Mouse (Mus musculus): ENCODE measurements at regions not wholly inside any gene's neighbourhood (a gene's known extent, or its start where the extent isn't known, plus 50 kb on each side); places are given as distances from the start of the nearest gene placed in this dataset.
"Not testable (repeated sequence)": the region's sequence is repeated elsewhere in the genome, so short reads cannot be mapped to it uniquely, and the experiment has no call there.

DNA sequence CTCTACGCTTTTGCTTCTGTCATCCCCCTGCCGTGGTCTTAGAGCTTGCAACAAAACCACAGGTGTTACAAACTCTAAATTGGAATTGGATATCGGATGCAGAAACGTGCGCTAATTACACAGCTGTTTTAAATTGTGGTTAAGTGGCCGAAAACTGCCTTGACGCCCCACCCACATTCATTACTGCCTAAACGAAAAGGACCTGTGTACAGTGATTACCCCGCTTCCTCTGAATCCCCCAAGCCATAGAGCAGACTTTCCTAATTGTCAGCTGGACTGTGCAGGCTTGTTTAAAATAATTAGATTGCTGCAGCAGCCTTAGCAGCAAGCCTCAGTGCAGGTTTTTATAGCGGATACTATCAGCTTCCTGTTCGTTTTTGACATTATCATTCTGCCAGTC, 94.7 kb downstream of the Cxxc4 start:
- WGBS: 38% methylated on average over 11 of the region's 11 CpGs
- no peaks in the 10 kb centered on the region for H3K27me3 ChIP-seq (replicated peaks; ENCODE audit: control insufficient read depth, insufficient read depth, low read length)
- H3K9me3 ChIP-seq (ENCODE audit: control insufficient read depth, low read length): no peaks in the 10 kb centered on the region
- no peak for ATAC-seq
- H3K36me3 ChIP-seq (ENCODE audit: control insufficient read depth, insufficient read depth, low read length): no peaks in the 10 kb centered on the region
- no peak overlapping the region for H3K9ac ChIP-seq (ENCODE audit: low read depth, low read length)
- H3K4me2 ChIP-seq (ENCODE audit: low read depth, low read length): peak overlapping the region; percentile 21
- H3K4me1 ChIP-seq (ENCODE audit: control insufficient read depth, insufficient read depth, low read length): no peaks in the 10 kb centered on the region
- H3K4me3 ChIP-seq (ENCODE audit: low read length): peak overlapping the region; percentile 7; the same call in 1 of the 2 replicates
- no peak overlapping the region for H3K27ac ChIP-seq (ENCODE audit: low read length)

DNA sequence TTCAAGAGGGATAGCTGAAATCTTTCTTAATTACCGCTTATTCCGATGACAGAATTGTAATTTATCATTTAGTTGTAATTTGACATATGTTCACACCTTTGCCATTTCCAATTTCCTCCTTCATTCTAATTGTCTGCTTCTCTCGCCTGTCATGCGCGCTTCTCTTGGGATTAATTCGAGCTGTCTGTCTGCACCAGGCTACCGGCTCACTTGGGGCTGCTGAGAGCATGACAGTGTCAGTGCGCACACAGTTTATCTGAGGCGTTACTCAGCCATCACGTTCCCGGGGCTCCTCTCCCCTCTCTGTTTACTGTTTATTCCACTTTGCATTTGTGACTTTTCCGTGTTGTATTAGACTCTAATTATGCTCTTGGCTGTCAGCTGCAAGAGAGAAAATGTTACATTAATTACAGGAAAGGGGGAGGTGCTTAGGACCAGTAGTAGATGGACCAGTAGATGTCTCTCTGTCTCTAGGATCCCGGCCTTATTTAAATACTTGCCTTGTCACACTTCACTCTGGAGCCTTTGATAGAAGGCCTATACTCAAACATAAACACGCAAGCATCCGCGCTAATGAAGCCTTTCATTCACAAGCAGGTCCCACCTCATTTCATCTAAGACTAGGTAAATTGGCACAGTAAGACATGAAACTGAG, 95.3 kb downstream of the Cxxc4 start:
- peak overlapping the region; percentile 21 for H3K4me2 ChIP-seq (ENCODE audit: low read depth, low read length)
- H3K27ac ChIP-seq (ENCODE audit: low read length): no peak overlapping the region
- no peak overlapping the region for H3K9ac ChIP-seq (ENCODE audit: low read depth, low read length)
- WGBS: 39% methylated on average over 16 of the region's 16 CpGs
- no peaks in the 10 kb centered on the region for H3K4me1 ChIP-seq (ENCODE audit: control insufficient read depth, insufficient read depth, low read length)
- peak overlapping the region; percentile 7; the same call in 1 of the 2 replicates for H3K4me3 ChIP-seq (ENCODE audit: low read length)
- H3K27me3 ChIP-seq (replicated peaks; ENCODE audit: control insufficient read depth, insufficient read depth, low read length): no peaks in the 10 kb centered on the region
- no peaks in the 10 kb centered on the region for H3K9me3 ChIP-seq (ENCODE audit: control insufficient read depth, low read length)
- H3K36me3 ChIP-seq (ENCODE audit: control insufficient read depth, insufficient read depth, low read length): no peaks in the 10 kb centered on the region
- no peak for ATAC-seq

- ATAC-seq: not testable (repeated sequence)
Measured at GRCm38 (mm10) chr3:134339093-134339695, 102.9 kb downstream of the Cxxc4 start.

DNA sequence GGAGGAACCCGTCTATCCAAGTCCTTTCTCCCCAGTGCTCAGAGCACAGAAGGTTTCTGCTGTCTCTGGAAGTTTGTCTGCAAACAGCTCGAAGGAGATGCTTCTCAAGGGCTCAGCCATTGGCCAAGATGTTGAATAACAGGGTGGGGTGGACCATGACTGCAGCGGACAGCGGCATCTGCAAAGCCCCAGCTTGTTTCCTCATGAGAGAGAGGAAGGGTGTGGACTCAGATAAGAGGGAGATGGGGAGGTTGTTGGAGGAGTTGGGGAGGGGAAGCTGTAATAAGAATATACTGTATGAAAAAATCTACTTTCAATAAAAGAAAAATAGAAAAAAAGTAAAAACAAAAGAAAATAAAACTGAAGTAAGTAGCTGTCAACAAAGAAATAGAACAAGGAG, 129.7 kb downstream of the Cxxc4 start:
- H3K4me3 ChIP-seq (ENCODE audit: low read length): no peak overlapping the region
- H3K9ac ChIP-seq (ENCODE audit: low read depth, low read length): no peak overlapping the region
- H3K4me2 ChIP-seq (ENCODE audit: low read depth, low read length): no peak overlapping the region
- no peaks in the 10 kb centered on the region for H3K27me3 ChIP-seq (replicated peaks; ENCODE audit: control insufficient read depth, insufficient read depth, low read length)
- no peak for ATAC-seq
- H3K27ac ChIP-seq (ENCODE audit: low read length): no peak overlapping the region
- no peaks in the 10 kb centered on the region for H3K4me1 ChIP-seq (ENCODE audit: control insufficient read depth, insufficient read depth, low read length)
- H3K36me3 ChIP-seq (ENCODE audit: control insufficient read depth, insufficient read depth, low read length): no peaks in the 10 kb centered on the region
- no peaks in the 10 kb centered on the region for H3K9me3 ChIP-seq (ENCODE audit: control insufficient read depth, low read length)
- 74% methylated on average over 4 of the region's 4 CpGs for WGBS

More at GRCm38 (mm10) chr3:134339093-134339695, 102.9 kb downstream of the Cxxc4 start:
- not testable (repeated sequence) for H3K27ac ChIP-seq (ENCODE audit: low read length); H3K4me2 ChIP-seq (ENCODE audit: low read depth, low read length); H3K4me3 ChIP-seq (ENCODE audit: low read length); H3K9ac ChIP-seq (ENCODE audit: low read depth, low read length); H3K27me3 ChIP-seq (replicated peaks; ENCODE audit: control insufficient read depth, insufficient read depth, low read length); H3K9me3 ChIP-seq (ENCODE audit: control insufficient read depth, low read length); H3K36me3 ChIP-seq (ENCODE audit: control insufficient read depth, insufficient read depth, low read length); H3K4me1 ChIP-seq (ENCODE audit: control insufficient read depth, insufficient read depth, low read length)
- WGBS: 90% methylated on average over 3 of the region's 3 CpGs

DNA sequence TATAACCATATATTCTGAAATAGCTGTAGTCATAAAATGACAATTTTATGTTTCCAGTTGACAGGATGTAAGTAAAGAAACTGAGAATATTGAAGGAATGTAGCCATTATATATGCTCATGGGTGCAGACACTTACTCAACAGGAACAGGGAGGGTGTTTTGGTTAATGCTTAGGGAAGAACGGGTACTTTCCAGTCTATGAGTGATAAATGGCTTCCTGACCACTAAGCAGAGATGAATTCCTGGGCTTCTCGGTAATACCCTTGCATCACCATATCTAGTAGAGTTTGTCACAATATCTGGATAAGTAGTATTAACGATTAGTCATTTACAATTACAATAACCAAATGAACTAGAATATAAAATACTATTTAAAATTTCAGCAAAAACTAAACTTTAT, 130.5 kb downstream of the Cxxc4 start:
- H3K9me3 ChIP-seq (ENCODE audit: control insufficient read depth, low read length): no peaks in the 10 kb centered on the region
- H3K4me2 ChIP-seq (ENCODE audit: low read depth, low read length): no peak overlapping the region
- 70% methylated on average over 3 of the region's 3 CpGs for WGBS
- H3K4me1 ChIP-seq (ENCODE audit: control insufficient read depth, insufficient read depth, low read length): no peaks in the 10 kb centered on the region
- H3K27ac ChIP-seq (ENCODE audit: low read length): no peak overlapping the region
- no peaks in the 10 kb centered on the region for H3K36me3 ChIP-seq (ENCODE audit: control insufficient read depth, insufficient read depth, low read length)
- H3K27me3 ChIP-seq (replicated peaks; ENCODE audit: control insufficient read depth, insufficient read depth, low read length): no peaks in the 10 kb centered on the region
- H3K4me3 ChIP-seq (ENCODE audit: low read length): no peak overlapping the region
- ATAC-seq: no peak
- H3K9ac ChIP-seq (ENCODE audit: low read depth, low read length): no peak overlapping the region

GRCm38 (mm10) chr3:134368591-134368990, 132.3 kb downstream of the Cxxc4 start:
- Histone ChIP-seq H3K4me2 (ENCODE audit: low read depth, low read length) (no peak overlapping the region), H3K4me1 (ENCODE audit: control insufficient read depth, insufficient read depth, low read length) (no peaks in the 10 kb centered on the region), H3K9ac (ENCODE audit: low read depth, low read length) (no peak overlapping the region), H3K27me3 (replicated peaks; ENCODE audit: control insufficient read depth, insufficient read depth, low read length) (no peaks in the 10 kb centered on the region), H3K27ac (ENCODE audit: low read length) (no peak overlapping the region), H3K4me3 (ENCODE audit: low read length) (no peak overlapping the region), H3K9me3 (ENCODE audit: control insufficient read depth, low read length) (no peaks in the 10 kb centered on the region), H3K36me3 (ENCODE audit: control insufficient read depth, insufficient read depth, low read length) (no peaks in the 10 kb centered on the region)
- no peak for ATAC-seq

DNA sequence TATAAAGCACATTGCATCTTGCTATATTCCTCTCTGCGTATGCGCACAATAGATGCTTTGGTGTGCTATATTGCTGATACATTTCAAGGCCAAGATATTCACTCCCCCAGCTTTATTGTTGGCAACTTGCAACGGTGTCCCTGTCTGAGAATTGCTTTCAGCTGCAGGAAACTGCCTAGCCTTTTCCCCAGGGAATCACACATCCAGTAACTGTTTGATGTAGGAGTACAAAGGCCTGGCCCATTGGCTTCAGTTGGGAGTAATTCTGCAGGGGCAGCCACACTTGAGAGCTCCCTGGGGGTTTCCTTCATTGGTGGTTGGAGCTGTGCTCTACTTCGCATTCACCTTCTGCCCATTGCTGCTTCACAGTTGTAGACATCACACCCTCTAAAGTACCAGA, 132.8 kb downstream of the Cxxc4 start:
- 60% methylated on average over 4 of the region's 4 CpGs for WGBS
- Histone ChIP-seq H3K4me3 (ENCODE audit: low read length) (no peak overlapping the region), H3K4me2 (ENCODE audit: low read depth, low read length) (no peak overlapping the region), H3K9me3 (ENCODE audit: control insufficient read depth, low read length) (no peaks in the 10 kb centered on the region), H3K9ac (ENCODE audit: low read depth, low read length) (no peak overlapping the region), H3K27me3 (replicated peaks; ENCODE audit: control insufficient read depth, insufficient read depth, low read length) (no peaks in the 10 kb centered on the region), H3K27ac (ENCODE audit: low read length) (no peak overlapping the region), H3K4me1 (ENCODE audit: control insufficient read depth, insufficient read depth, low read length) (no peaks in the 10 kb centered on the region), H3K36me3 (ENCODE audit: control insufficient read depth, insufficient read depth, low read length) (no peaks in the 10 kb centered on the region)
- no peak for ATAC-seq

GRCm38 (mm10) chr3:134379549-134379948, 143.3 kb downstream of the Cxxc4 start:
- Histone ChIP-seq H3K9ac (ENCODE audit: low read depth, low read length) (no peak overlapping the region), H3K4me1 (ENCODE audit: control insufficient read depth, insufficient read depth, low read length) (no peaks in the 10 kb centered on the region), H3K27me3 (replicated peaks; ENCODE audit: control insufficient read depth, insufficient read depth, low read length) (no peaks in the 10 kb centered on the region), H3K36me3 (ENCODE audit: control insufficient read depth, insufficient read depth, low read length) (no peaks in the 10 kb centered on the region), H3K4me3 (ENCODE audit: low read length) (no peak overlapping the region), H3K9me3 (ENCODE audit: control insufficient read depth, low read length) (no peaks in the 10 kb centered on the region), H3K27ac (ENCODE audit: low read length) (no peak overlapping the region), H3K4me2 (ENCODE audit: low read depth, low read length) (no peak overlapping the region)
- 72% methylated on average over 2 of the region's 2 CpGs for WGBS
- ATAC-seq: no peak

- H3K4me2 ChIP-seq (ENCODE audit: low read depth, low read length): no peak overlapping the region
- no peak overlapping the region for H3K4me3 ChIP-seq (ENCODE audit: low read length)
- no peaks in the 10 kb centered on the region for H3K36me3 ChIP-seq (ENCODE audit: control insufficient read depth, insufficient read depth, low read length)
- H3K27me3 ChIP-seq (replicated peaks; ENCODE audit: control insufficient read depth, insufficient read depth, low read length): no peaks in the 10 kb centered on the region
- no peaks in the 10 kb centered on the region for H3K9me3 ChIP-seq (ENCODE audit: control insufficient read depth, low read length)
- WGBS: 76% methylated on average over 4 of the region's 4 CpGs
- no peak overlapping the region for H3K9ac ChIP-seq (ENCODE audit: low read depth, low read length)
- no peaks in the 10 kb centered on the region for H3K4me1 ChIP-seq (ENCODE audit: control insufficient read depth, insufficient read depth, low read length)
- no peak overlapping the region for H3K27ac ChIP-seq (ENCODE audit: low read length)
- no peak for ATAC-seq
Measured at GRCm38 (mm10) chr3:134390472-134391336, 154.4 kb downstream of the Cxxc4 start.

All from intestine, embryonic 16.5 days (tissue).